Mouse (Mus musculus) megakaryocyte, embryonic 14.5 days (primary cell): ENCODE results near the gene C1rl.

Experiments
- FLI1 ChIP-seq: IDR thresholded peaks from 2 replicates; pipeline ENCODE4 v1.6.1; 2012; ENCODE audit warnings: low read length, inconsistent platforms, mixed read lengths
- GATA1 ChIP-seq: IDR thresholded peaks from 3 replicates; pipeline ENCODE4 v1.6.1; 2012; ENCODE audit warnings: mixed read lengths, low read length, inconsistent platforms, borderline replicate concordance

- TF ChIP-seq GATA1 (no peak), FLI1 (no peak)
Observed at GRCm38 (mm10) chr6:124549023-124549550, 56.2 kb downstream of the C1rl start.
